Mouse (Mus musculus): ENCODE data around the gene Ppp1r12a.

DNA sequence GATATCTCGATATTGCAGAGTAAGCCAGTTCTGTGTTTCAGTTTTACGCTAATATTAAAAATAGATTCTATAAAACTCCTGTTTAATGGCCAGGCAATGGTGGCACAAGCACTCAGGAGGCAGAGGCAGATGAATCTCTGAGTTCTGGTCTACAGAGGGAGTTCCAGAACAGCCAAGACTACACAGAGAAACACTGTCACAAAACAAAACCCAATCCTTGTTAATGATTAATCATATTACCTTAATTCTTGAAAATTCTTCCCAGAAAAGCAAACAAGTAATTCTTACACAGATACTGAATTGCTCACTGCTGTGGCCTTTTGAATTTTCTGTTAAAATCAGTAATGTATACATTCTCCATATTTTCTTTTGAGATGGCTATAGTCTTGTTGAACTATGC, 37.0 kb downstream of the Ppp1r12a start:
- TF ChIP-seq CTCF (conservative IDR thresholded peaks at IDR 0.05; ENCODE audit: low read length): no peak
- TF ChIP-seq POU5F1 (IDR thresholded peaks at IDR 0.05; ENCODE audit: borderline replicate concordance, low read length): no peak
- no peak for TF ChIP-seq NANOG (IDR thresholded peaks at IDR 0.05; ENCODE audit: borderline replicate concordance, low read length)

Measured in E14TG2a.4 (cell line).